Mouse (Mus musculus) cerebellum, adult 2 months (tissue): ENCODE data around the gene Ttc5.

Experiments used
- CTCF ChIP-seq: fragments of 200-500 bp; IDR thresholded peaks from 2 replicates; pipeline ENCODE4 v1.5.1; 2011; ENCODE audit warnings: low read depth, mild to moderate bottlenecking, control low read depth, low read length, moderate library complexity, borderline replicate concordance; ENCODE audit not compliant: insufficient read depth
- POLR2A ChIP-seq: fragments of 200-500 bp; IDR thresholded peaks from 2 replicates; pipeline ENCODE4 v1.6.1; 2011; ENCODE audit warnings: low read length, control low read depth, borderline replicate concordance; ENCODE audit not compliant: insufficient read depth

DNA sequence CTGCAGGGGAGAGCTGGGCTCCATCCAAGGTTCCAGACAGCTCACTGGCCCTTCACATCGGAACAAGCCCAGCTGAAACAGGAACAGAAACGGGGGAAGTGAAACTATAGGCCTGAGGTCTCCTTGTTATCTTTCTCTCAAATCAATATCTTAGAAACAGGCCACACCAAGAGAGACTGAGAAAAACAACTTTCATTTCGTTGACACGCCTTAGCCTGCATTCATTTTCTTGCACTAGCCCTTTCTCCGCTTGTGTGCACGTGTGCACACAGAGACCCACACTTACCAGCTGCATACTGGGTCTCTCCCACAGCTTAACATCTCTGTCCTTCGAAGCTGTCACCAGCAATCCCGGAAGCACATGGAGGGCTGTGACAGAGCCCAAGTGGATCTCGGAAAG lies 38.9 kb upstream of the Ttc5 start:
- no peak for TF ChIP-seq POLR2A
- TF ChIP-seq CTCF = no peak
